Mouse (Mus musculus): Measurements from ENCODE around the gene Gnai3. TPM values are rescaled to one million over a fixed set of nuclear protein-coding genes. Genes with fewer than 3 reads are reported as not detected.
A peak's percentile ranks its signal among the peaks of the same experiment; 100 is the strongest.

The Gnai3 gene
- polyA plus RNA-seq, 1 experiment: 29.5 TPM

DNA sequence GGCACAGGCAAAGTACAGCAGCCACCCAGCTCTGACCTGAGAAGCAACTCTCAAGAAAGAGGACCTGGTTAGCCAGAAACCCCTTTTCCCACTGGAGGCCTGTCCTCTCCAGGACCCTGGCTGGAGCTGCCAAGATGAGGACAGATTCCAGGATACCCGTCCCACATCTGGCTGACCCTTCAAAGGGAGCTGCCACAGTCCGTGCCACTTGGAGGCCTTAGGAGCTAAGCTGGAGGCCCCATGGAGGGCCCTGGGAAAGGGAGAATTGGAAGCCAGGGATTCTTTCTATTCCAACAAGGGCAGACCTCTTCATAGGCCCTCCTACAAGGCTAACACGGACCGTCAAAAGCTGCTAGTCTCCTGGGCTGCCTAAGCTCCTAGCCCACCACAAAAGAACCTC is 64.3 kb downstream of the Gnai3 start:
- no peak for TF ChIP-seq CTCF (IDR thresholded peaks at IDR 0.05; ENCODE audit: insufficient read depth, low read length)
- Histone ChIP-seq H3K4me1 (ENCODE audit: control insufficient read depth, insufficient read depth, low read length) (peaks cover 5% of the 10 kb centered on the region; the same call in 1 of the 2 replicates), H3K4me3 (replicated peaks; ENCODE audit: extremely low read depth, low read depth, low read length) (no peak overlapping the region)
- WGBS: 53% methylated on average over 4 of the region's 4 CpGs
- no peak for DNase-seq

DNA sequence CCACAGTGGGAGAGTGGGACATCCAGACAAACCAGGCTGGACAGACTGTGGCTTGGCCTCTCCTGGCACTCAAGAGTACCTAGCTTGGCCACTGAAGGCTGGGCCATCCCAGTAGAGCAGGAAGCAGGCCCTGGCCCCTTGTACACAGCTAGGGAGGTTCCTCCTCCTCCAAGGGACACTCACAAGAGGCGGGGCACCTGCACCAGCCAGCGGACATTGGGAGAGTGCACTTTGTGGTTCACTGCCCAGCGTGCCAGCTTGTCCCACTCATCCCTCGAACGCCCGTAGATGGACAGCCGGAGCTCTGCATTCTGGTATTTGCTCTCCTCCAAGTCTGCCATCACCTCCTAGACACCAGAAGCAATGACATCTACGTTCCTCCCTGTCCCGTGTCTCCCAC is 69.1 kb downstream of the Gnai3 start:
- WGBS: 83% methylated on average over 9 of the region's 9 CpGs

GRCm38 (mm10) chr3:108072983-108073569 is 72.9 kb downstream of the Gnai3 start:
- no peaks in the 10 kb centered on the region for H3K4me1 ChIP-seq (ENCODE audit: control insufficient read depth, insufficient read depth, low read length)
- no peak for DNase-seq
- no peak overlapping the region for H3K4me3 ChIP-seq (replicated peaks; ENCODE audit: extremely low read depth, low read depth, low read length)
- WGBS: 74% methylated on average over 10 of the region's 10 CpGs
- TF ChIP-seq CTCF (IDR thresholded peaks at IDR 0.05; ENCODE audit: insufficient read depth, low read length): no peak
- no peak for TF ChIP-seq POLR2A (IDR thresholded peaks at IDR 0.05; ENCODE audit: borderline replicate concordance, extremely low read depth, low read depth, low read length)

More for the DNA sequence above, 69.1 kb downstream of the Gnai3 start:
- Histone ChIP-seq H3K4me1 (ENCODE audit: control insufficient read depth, insufficient read depth, low read length) (no peaks in the 10 kb centered on the region), H3K4me3 (replicated peaks; ENCODE audit: extremely low read depth, low read depth, low read length) (no peak overlapping the region)
- no peak for DNase-seq
- no peak for TF ChIP-seq CTCF (IDR thresholded peaks at IDR 0.05; ENCODE audit: insufficient read depth, low read length)
- TF ChIP-seq POLR2A (IDR thresholded peaks at IDR 0.05; ENCODE audit: borderline replicate concordance, extremely low read depth, low read depth, low read length): no peak

DNA sequence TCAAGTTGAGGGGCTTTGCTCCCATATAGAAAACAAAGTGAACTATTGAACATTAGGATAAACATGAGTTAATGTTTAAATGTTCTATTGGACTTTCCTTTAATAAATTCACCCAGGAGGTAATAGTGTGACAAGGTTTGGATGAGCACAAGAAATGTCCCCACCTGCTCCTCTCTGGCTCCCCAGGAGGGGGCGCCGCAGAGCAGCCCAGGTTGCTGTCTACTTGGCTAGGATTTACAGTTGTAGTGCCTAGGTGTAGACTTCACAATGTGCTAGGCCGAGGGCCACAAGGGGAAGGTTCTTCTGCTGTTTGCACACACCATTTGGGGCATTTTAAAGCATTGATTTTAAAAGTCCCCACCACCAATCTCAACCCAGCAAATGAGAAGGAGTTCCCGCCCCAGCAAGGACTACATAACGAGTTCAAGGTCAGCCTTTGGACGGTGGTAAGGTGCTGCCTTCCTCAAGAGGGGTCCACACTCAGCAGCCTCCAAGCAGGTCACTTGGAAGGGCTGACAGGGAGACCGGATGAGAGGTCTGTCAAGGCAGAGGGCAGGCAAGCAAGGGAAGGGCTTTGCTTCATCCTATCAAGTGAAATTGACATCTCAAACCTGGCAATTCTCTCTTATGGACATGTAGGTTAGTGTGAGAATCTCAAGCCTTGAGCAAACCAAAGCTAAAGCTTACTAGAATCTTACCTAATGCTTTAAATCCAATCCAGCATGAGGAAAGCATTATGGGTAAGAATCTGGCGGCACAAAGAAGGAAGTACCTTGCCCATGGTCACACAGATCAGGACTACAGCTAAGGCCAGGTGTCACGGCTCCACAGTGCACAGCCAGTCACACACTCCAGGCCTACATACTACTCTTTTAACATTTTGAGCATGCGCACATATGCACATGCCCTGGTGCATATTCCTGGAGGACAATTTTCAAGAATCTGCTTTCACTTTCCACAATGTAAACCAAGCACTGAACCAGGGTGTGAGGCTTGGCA is 75.4 kb downstream of the Gnai3 start:
- no peak overlapping the region for H3K4me3 ChIP-seq (replicated peaks; ENCODE audit: extremely low read depth, low read depth, low read length)
- TF ChIP-seq CTCF (IDR thresholded peaks at IDR 0.05; ENCODE audit: insufficient read depth, low read length) (peak; percentile 77), POLR2A (IDR thresholded peaks at IDR 0.05; ENCODE audit: borderline replicate concordance, extremely low read depth, low read depth, low read length) (no peak)
- H3K4me1 ChIP-seq (ENCODE audit: control insufficient read depth, insufficient read depth, low read length): no peaks in the 10 kb centered on the region
- 56% methylated on average over 10 of the region's 10 CpGs for whole genome bisulfite sequencing
- DNase-seq: peak; percentile 75

GRCm38 (mm10) chr3:108069231-108069870 is 76.6 kb downstream of the Gnai3 start:
- WGBS: 65% methylated on average over 13 of the region's 13 CpGs
- Histone ChIP-seq H3K4me1 (ENCODE audit: control insufficient read depth, insufficient read depth, low read length) (no peaks in the 10 kb centered on the region), H3K4me3 (replicated peaks; ENCODE audit: extremely low read depth, low read depth, low read length) (no peak overlapping the region)
- TF ChIP-seq POLR2A (IDR thresholded peaks at IDR 0.05; ENCODE audit: borderline replicate concordance, extremely low read depth, low read depth, low read length) (no peak), CTCF (IDR thresholded peaks at IDR 0.05; ENCODE audit: insufficient read depth, low read length) (no peak)
- DNase-seq: no peak

DNA sequence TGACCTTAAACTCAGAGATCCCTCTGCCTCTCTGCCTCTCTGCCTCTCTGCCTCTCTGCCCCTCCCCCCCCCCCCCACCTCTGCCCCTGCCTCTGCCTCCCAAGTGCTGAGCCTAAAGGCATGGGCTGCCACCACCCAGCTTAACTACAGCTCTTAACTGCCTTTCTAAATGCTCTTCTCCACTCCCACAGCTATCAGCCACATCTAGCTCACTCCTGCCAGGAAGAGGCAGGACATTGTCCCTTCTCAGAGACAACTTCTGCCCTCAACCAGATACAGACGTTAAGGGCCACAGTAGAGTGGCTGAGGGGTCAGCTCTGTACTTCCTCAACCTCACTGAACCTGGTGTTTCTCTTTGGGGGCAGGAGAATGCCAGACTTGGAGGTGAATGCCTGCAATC is 77.1 kb downstream of the Gnai3 start:
- TF ChIP-seq POLR2A (IDR thresholded peaks at IDR 0.05; ENCODE audit: borderline replicate concordance, extremely low read depth, low read depth, low read length): no peak
- TF ChIP-seq CTCF (IDR thresholded peaks at IDR 0.05; ENCODE audit: insufficient read depth, low read length): no peak
- H3K4me3 ChIP-seq (replicated peaks; ENCODE audit: extremely low read depth, low read depth, low read length): no peak overlapping the region
- H3K4me1 ChIP-seq (ENCODE audit: control insufficient read depth, insufficient read depth, low read length): no peaks in the 10 kb centered on the region
- no peak for DNase-seq
- 10% methylated on average over 1 of the region's 1 CpGs for WGBS

DNA sequence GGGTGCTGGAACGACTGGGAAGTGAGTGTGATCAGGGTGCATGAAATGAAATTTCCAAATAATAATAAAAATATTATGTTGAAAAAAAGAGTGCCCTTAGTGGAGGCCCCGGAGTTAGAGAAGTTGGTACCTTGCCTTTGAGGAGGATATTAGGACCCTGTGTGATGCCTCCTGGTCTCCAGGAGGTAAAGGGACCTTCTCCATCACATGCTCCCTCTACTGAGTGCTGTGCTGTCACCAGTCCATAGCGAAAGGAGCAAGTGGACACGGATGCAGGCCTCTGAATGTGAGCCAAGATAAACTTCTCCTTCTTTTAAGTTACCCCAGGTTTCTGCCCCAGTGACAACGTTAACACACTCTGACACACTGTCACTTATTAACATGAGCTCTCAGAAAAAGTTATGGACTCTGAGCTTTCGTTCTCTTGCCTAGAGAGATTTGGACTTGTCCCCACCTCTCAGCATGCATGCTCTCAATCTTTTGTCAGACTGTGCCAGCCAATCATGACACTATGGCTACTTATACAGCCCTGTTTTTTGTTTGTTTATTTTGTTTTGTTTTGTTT is 78.5 kb downstream of the Gnai3 start:
- Histone ChIP-seq H3K4me1 (ENCODE audit: control insufficient read depth, insufficient read depth, low read length) (no peaks in the 10 kb centered on the region), H3K4me3 (replicated peaks; ENCODE audit: extremely low read depth, low read depth, low read length) (no peak overlapping the region)
- WGBS: 56% methylated on average over 6 of the region's 6 CpGs
- no peak for DNase-seq
- no peak for TF ChIP-seq CTCF (IDR thresholded peaks at IDR 0.05; ENCODE audit: insufficient read depth, low read length)
- no peak for TF ChIP-seq POLR2A (IDR thresholded peaks at IDR 0.05; ENCODE audit: borderline replicate concordance, extremely low read depth, low read depth, low read length)

GRCm38 (mm10) chr3:108065551-108065950 is 80.4 kb downstream of the Gnai3 start:
- Histone ChIP-seq H3K4me1 (ENCODE audit: control insufficient read depth, insufficient read depth, low read length) (no peaks in the 10 kb centered on the region), H3K4me3 (replicated peaks; ENCODE audit: extremely low read depth, low read depth, low read length) (no peak overlapping the region)
- TF ChIP-seq POLR2A (IDR thresholded peaks at IDR 0.05; ENCODE audit: borderline replicate concordance, extremely low read depth, low read depth, low read length): no peak
- TF ChIP-seq CTCF (IDR thresholded peaks at IDR 0.05; ENCODE audit: insufficient read depth, low read length): no peak
- 67% methylated on average over 9 of the region's 9 CpGs for WGBS
- DNase-seq: no peak

DNA sequence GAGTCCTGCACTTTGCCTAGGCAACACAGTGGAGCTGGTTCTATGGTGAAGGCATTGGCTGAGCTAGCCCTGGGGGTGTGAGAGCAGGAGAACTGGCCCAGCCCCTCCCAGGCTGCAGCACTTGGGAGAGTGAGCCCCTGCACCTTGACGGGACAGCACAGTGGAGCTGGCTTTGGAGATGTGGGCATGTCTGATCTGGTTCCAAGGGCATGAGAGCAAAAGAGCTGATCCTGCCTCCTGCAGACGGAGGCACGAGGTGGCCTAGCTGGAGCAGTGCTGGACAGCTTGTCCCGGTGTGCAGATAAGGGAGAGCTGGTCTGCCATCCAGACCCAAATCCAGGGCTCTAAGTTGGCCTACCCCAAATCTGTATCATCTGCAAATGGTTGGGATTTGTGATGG is 81.3 kb downstream of the Gnai3 start:
- 71% methylated on average over 4 of the region's 4 CpGs for WGBS
- TF ChIP-seq CTCF (IDR thresholded peaks at IDR 0.05; ENCODE audit: insufficient read depth, low read length) (no peak), POLR2A (IDR thresholded peaks at IDR 0.05; ENCODE audit: borderline replicate concordance, extremely low read depth, low read depth, low read length) (no peak)

More for the DNA sequence above, 81.3 kb downstream of the Gnai3 start:
- no peak overlapping the region for H3K4me3 ChIP-seq (replicated peaks; ENCODE audit: extremely low read depth, low read depth, low read length)
- no peak for DNase-seq
- H3K4me1 ChIP-seq (ENCODE audit: control insufficient read depth, insufficient read depth, low read length): no peaks in the 10 kb centered on the region

Measured in lung, adult 2 months (tissue).